Mouse (Mus musculus) stomach, postnatal 0 days (tissue): ENCODE results near the gene Klc4. TPM values are rescaled to one million over a fixed set of nuclear protein-coding genes. Genes with fewer than 3 reads are reported as not detected.

Experiments
- ATAC-seq: fragments of 200-750 bp; cut with Nextera tagmentation; 2 replicates; pipeline ENCODE4 v1.8.0; 2017; ENCODE audit not compliant: low FRiP score, low TSS enrichment
- DNase-seq: peaks from one replicate; pipeline ENCODE4 v3.0.0-alpha.2; 2016; ENCODE audit warnings: low spot score
- H3K27ac ChIP-seq: fragments of 300-500 bp; sonication (generic); replicated peaks from 2 replicates; pipeline ENCODE4 v1.5.1; 2014; ENCODE audit warnings: mild to moderate bottlenecking, control low read depth
- H3K27me3 ChIP-seq: fragments of 300-500 bp; sonication (generic); 2 replicates; pipeline ENCODE4 v1.6.1; 2014; ENCODE audit warnings: low read length; ENCODE audit not compliant: control insufficient read depth, insufficient read depth
- H3K36me3 ChIP-seq: fragments of 300-500 bp; sonication (generic); 2 replicates; pipeline ENCODE4 v1.6.1; 2014; ENCODE audit warnings: low read length, mixed read lengths; ENCODE audit not compliant: control insufficient read depth, insufficient read depth
- H3K4me1 ChIP-seq: fragments of 300-500 bp; sonication (generic); replicated peaks from 2 replicates; pipeline ENCODE4 v1.6.1; 2014; ENCODE audit warnings: antibody characterized with exemption; ENCODE audit not compliant: control insufficient read depth, insufficient read depth
- H3K4me2 ChIP-seq: fragments of 300-500 bp; sonication (generic); replicated peaks from 2 replicates; pipeline ENCODE4 v1.6.1; 2014; ENCODE audit warnings: low read depth, mild to moderate bottlenecking, control low read depth, moderate library complexity
- H3K4me3 ChIP-seq: fragments of 300-500 bp; sonication (generic); 2 replicates; pipeline ENCODE4 v1.5.1; 2014; ENCODE audit warnings: low read depth, low read length, control low read depth
- H3K9ac ChIP-seq: fragments of 300-500 bp; sonication (generic); 2 replicates; pipeline ENCODE4 v1.6.1; 2014; ENCODE audit warnings: mild to moderate bottlenecking, low read length, control low read depth, mixed read lengths
- H3K9me3 ChIP-seq: fragments of 300-500 bp; sonication (generic); 2 replicates; pipeline ENCODE4 v1.6.1; 2016; ENCODE audit warnings: low read length; ENCODE audit not compliant: control insufficient read depth
- CTCF ChIP-seq: IDR thresholded peaks from 2 replicates; pipeline ENCODE4 v1.5.1; 2016; ENCODE audit warnings: antibody characterized with exemption, low read depth, mild to moderate bottlenecking, moderate library complexity
- EP300 ChIP-seq: optimal IDR thresholded peaks from 2 replicates; pipeline ENCODE3; 2016; ENCODE audit warnings: antibody characterized with exemption
- WGBS: fragments of 180-500 bp; shearing (Covaris S2); extraction: QIAGEN DNeasy Blood & Tissue Kit; methylation state at CpG from one replicate; pipeline ENCODE4 v1.1.7; 2014; 5-methylcytosine and 5-hydroxymethylcytosine counted together
- polyA plus RNA-seq: library from polyadenylated mRNA; unstranded; fragments of >200 nt; fragmentation: Nextera tagmentation; extraction: Ambion mirVana; gene quantifications from 2 replicates; pipeline ENCODE4 v1.2.1, GENCODE M21; 2015

Klc4 gene
- polyA plus RNA-seq, 1 experiment from 2014 or later, result 34.5 TPM

GRCm38 (mm10) chr17:46650232-46651031, 4.6 kb upstream of the Klc4 start, which contains the start of gene Cul7:
Gene Cul7 (plus strand): TSS chr17:46650337.
- Histone ChIP-seq H3K36me3 (peaks cover 12% of the 10 kb centered on the region), H3K27ac (peak within 1 kb of the TSS; percentile 96), H3K4me2 (peak within 1 kb of the TSS; percentile 85), H3K27me3 (no peaks in the 10 kb centered on the region), H3K4me1 (peaks cover 3% of the 10 kb centered on the region), H3K9me3 (no peaks in the 10 kb centered on the region), H3K4me3 (peak within 1 kb of the TSS; percentile 75), H3K9ac (peak within 1 kb of the TSS; percentile 86)
- under 1% methylated on average over 51 of the region's 58 CpGs for WGBS
- peak; percentile 89 for ATAC-seq
- TF ChIP-seq CTCF (no peak; the same call in 1 of the 2 replicates), EP300 (peak; percentile 77)
- peak; percentile 93 for DNase-seq

- DNase-seq (no peak), ATAC-seq (no peak)
- peak overlapping the region; percentile 96 for H3K27ac ChIP-seq
- no peaks in the 10 kb centered on the region for H3K27me3 ChIP-seq
- H3K9me3 ChIP-seq, result no peaks in the 10 kb centered on the region
- TF ChIP-seq CTCF (no peak), EP300 (no peak)
- peak overlapping the region; percentile 86 for H3K9ac ChIP-seq
- H3K4me1 ChIP-seq, result peaks cover 3% of the 10 kb centered on the region
- peak overlapping the region; percentile 85 for H3K4me2 ChIP-seq
- peaks cover 10% of the 10 kb centered on the region for H3K36me3 ChIP-seq
- 33% methylated on average over 15 of the region's 15 CpGs for WGBS
- peak overlapping the region; percentile 75 for H3K4me3 ChIP-seq
Observed at GRCm38 (mm10) chr17:46649811-46650210, 4.0 kb upstream of the Klc4 start.

DNA sequence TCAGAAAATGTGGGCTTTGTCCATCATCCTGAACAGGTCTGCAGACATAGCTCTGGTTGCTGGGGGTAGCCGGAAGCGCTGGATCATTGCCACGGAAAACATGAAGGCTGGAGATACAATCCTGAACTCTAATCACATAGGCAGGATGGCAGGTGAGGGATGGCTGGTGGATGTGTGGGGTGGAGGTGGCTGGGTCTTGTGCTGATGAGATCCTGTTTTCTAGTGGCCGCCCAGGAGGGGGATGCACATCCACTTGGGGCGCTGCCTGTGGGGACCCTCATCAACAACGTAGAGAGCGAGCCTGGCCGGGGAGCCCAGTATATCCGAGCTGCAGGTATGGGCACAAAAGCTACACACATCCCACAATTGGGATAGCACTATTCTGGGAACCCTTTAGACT, 2.6 kb upstream of the Klc4 start:
- H3K9ac ChIP-seq, result no peak overlapping the region
- no peaks in the 10 kb centered on the region for H3K9me3 ChIP-seq
- DNase-seq, result no peak
- peaks cover 3% of the 10 kb centered on the region for H3K4me1 ChIP-seq
- no peak overlapping the region for H3K4me3 ChIP-seq
- H3K27ac ChIP-seq, result no peak overlapping the region
- no peaks in the 10 kb centered on the region for H3K27me3 ChIP-seq
- no peak for ATAC-seq
- WGBS, result 93% methylated on average over 9 of the region's 9 CpGs
- no peak overlapping the region for H3K4me2 ChIP-seq
- H3K36me3 ChIP-seq, result no peaks in the 10 kb centered on the region; the same call in 1 of the 2 replicates
- no peak for TF ChIP-seq EP300
- no peak for TF ChIP-seq CTCF

DNA sequence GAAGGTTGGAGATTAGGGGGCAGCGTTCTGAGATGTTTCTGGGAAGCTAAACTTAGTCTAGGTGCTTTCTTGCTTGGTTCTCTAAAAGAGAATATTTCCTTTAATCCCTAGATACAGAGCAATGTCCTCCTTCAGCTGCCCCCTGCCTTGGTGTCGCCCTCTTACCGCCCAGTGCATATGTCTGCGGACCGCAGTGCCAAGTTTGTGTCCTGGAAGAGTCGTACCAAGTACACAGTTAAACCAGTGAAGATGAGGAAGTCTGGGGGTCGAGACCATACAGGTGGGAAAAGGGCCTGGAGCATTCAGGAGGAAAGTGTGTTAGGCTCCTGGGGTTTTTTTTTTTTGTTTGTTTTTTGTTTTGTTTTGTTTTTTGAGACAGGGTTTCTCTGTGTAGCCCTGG, 1.5 kb upstream of the Klc4 start:
- 0 out of 2 replicates have a peak, but pooled peaks cover 2% of the 10 kb centered on the region for H3K36me3 ChIP-seq
- H3K4me1 ChIP-seq, result peaks cover 3% of the 10 kb centered on the region
- no peak overlapping the region for H3K9ac ChIP-seq
- H3K27me3 ChIP-seq, result no peaks in the 10 kb centered on the region
- H3K27ac ChIP-seq, result no peak overlapping the region
- WGBS, result 87% methylated on average over 7 of the region's 7 CpGs
- TF ChIP-seq EP300 (no peak), CTCF (no peak)
- H3K9me3 ChIP-seq, result no peaks in the 10 kb centered on the region
- no peak overlapping the region for H3K4me3 ChIP-seq
- no peak for ATAC-seq
- no peak for DNase-seq
- no peak overlapping the region for H3K4me2 ChIP-seq

- no peak for DNase-seq
- peak overlapping the region; percentile 60 for H3K4me3 ChIP-seq
- no peaks in the 10 kb centered on the region for H3K4me1 ChIP-seq
- TF ChIP-seq EP300 (no peak), CTCF (peak; percentile 18; the same call in 1 of the 2 replicates)
- no peaks in the 10 kb centered on the region for H3K9me3 ChIP-seq
- no peaks in the 10 kb centered on the region for H3K27me3 ChIP-seq
- peak overlapping the region; percentile 73 for H3K27ac ChIP-seq
- H3K36me3 ChIP-seq, result peaks cover 7% of the 10 kb centered on the region; the same call in 1 of the 2 replicates
- no peak; the same call in 1 of the 2 replicates for ATAC-seq
- WGBS, result under 1% methylated on average over 19 of the region's 19 CpGs
- peak overlapping the region; percentile 69 for H3K9ac ChIP-seq
- H3K4me2 ChIP-seq, result peak overlapping the region; percentile 88
Observed at GRCm38 (mm10) chr17:46646322-46646662, 470 bp upstream of the Klc4 start.

GRCm38 (mm10) chr17:46644916-46645475, 826 bp downstream of the Klc4 start:
- Histone ChIP-seq H3K4me2 (peak overlapping the region; percentile 95), H3K36me3 (peaks cover 15% of the 10 kb centered on the region; the same call in 1 of the 2 replicates), H3K9me3 (no peaks in the 10 kb centered on the region), H3K4me3 (peak overlapping the region; percentile 60), H3K27me3 (no peaks in the 10 kb centered on the region), H3K9ac (peak overlapping the region; percentile 74), H3K27ac (peak overlapping the region; percentile 91), H3K4me1 (no peaks in the 10 kb centered on the region)
- ATAC-seq, result peak; percentile 82
- no peak for TF ChIP-seq EP300
- no peak for TF ChIP-seq CTCF
- DNase-seq, result peak; percentile 90
- 4% methylated on average over 10 of the region's 11 CpGs for WGBS
